Mouse (Mus musculus) cerebellum, adult 9-11 months (tissue): ENCODE measurements around the gene Rfk.
A peak's percentile ranks its signal among the peaks of the same experiment; 100 is the strongest.

Source experiments
- DNase-seq: peaks from one replicate; pipeline ENCODE4 v3.0.0; 2022

Gene Rfk

DNA sequence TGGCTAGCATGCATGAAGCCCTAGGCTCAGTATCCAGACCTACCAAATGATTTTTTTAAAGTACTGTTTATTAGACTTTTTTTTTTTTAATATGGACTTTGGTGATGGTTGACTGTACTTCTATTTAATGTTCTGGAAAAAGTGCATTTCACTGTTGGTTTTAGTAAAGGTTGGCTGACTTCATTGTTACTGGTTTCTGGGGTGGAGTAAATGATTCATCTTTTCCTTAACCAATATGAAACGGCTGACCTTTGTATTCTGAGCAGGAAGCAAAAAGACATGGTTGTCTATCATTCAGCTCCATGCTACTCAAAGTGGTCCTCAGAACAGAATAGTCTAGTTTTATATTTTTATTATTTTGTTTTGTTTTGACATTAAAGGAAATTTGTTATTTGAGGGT is 8.4 kb upstream of the Rfk start:
- DNase-seq: no peak

DNA sequence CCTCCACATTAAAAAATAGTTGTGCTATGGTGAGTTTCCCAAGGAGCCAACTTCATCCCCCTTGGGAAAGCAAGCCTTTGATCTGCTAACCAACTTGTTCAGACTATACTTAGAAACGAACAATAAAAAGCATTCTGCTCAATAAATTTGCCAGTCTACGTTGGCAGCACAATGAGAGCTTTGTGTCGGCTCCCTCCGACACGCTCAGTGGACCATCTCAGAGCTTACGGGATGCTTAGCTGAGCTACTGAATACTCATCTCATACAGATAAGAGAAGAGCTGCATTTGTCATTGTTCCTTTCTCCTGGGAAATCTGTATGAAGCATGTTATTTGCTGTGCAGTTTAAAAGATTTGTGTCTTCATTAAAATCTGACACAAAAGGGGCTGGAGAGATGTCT is 7.4 kb upstream of the Rfk start:
- DNase-seq: no peak

DNA sequence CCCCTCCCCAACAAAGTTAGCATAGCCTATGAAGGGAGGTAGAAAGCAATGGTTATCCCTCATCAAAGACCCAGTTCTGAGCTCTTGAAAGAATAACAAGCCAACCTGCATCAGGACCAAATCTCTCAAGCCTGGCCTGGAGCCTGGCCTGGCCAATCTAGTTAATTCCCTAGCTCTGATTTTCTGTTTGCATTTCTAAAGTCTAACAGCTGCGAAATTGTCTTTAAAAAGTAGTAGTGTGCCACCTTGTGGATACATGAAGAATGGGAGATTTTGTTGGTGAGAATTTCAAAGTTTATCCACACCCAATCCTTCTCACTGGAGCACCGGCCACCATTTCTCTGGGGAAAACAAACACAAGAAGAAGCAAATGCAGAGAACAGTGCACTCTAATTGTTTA is 5.4 kb upstream of the Rfk start:
- peak; percentile 17 for DNase-seq

DNA sequence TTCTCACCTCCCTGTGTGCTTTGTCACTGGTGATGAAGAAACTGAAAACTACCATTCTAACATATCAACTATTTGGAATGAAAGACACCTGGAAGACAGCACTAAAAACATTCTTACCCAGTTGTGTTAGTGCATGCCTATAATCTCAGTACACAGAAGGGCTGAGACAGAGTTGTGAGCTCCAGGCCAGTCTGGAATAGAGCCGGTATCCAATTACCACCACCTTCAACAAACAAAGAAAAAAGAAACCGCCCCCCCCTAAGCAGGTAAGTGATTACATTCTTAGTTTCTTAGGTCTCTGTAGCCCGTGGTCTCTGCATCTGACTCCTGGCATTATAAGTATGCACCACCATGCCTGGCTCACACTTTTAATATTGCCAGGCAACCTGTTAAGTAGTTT is 977 bp upstream of the Rfk start:
- no peak for DNase-seq

DNA sequence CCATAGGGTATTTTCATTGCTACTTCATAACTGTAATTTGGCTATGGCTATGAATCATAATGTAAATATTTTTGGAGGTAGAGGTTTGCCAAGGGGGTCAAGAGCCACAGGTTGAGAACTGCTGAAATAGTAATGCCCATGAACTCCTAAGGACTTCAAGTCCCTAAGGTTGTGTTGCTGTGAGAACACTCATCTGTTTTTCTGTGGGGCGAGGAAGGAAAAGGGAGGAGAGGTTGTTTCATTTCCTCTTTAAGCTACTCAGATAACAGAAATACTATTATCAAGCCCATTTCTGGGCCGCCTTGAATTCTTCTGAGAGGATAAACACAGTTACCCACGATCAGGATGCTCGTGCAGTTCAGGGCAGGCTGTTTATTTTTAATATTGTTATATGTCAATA is 3.0 kb downstream of the Rfk start:
- DNase-seq: no peak

DNA sequence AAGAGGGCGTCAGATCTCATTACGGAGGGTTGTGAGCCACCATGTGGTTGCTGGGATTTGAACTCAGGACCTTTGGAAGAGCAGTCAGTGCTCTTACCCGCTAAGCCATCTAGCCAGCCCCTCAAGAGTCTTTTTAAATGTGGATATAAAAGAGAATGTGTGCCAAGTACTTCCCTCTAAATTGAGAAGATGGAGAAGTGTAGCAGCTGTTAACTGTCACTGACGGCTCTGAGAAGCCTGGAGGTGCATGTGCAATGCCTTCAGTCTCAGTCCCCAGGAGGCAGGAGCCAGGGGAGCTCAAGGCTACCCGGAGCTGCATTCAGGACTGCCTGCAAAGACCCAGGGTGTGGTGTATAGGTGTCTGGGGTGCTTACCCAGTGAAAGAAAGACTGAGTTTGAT is 4.1 kb downstream of the Rfk start:
- DNase-seq: no peak

DNA sequence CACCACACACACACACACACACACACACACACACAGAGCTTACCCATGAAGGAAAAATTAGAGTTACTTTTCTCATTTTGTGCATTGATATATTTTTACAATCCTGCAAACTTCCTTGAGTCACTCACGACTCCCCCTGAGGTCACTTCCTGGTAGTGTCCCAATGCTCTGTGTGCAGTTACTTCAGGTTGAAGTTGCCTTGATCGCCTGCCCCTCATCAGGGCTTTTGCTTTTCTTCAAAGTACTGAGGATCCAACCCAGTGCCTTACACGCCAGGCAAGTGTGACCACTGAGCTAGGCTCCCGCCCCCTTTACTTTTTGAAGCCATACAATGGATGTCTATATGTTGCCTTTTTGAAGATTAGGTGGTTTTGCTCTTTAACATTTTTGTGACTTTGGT is 6.1 kb downstream of the Rfk start:
- no peak for DNase-seq

DNA sequence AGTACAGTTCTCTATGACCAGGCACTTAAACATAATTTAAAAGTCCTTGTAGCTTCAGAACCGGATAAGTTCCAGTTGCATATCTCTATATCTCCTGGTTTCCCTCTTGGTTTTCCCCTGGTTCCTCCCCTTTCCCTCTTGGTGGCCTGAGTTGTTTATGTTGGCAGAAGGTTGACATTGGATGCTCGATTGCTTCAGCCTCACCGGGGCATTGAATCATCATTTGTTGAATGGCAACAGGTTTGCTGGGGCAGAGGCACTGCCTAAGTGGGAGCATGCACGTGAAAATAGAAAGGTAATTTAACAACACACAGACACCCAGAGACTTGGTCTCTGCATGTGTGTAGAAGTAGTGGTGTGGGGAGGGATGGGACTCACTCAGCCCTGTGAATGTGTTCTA is 6.7 kb downstream of the Rfk start:
- no peak for DNase-seq

DNA sequence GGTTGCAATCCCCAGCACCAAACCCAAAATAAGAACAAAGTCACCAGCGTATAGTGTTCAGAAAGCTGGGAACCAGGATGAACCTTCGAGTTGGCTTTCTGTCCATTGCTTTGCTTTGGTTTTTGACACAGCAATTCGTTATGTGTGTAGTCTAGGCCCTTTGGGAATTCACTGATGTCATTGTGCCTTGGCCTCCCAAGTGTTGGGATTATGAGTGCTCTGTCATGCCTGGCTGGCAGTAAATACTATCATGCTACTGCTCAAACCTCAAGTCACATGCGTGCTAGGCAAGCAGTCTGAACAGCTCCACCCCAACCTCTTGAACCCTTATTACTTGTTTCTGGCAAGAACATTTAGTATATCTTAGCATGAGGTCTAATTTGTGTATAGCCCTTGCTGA is 9.3 kb downstream of the Rfk start:
- DNase-seq: no peak

DNA sequence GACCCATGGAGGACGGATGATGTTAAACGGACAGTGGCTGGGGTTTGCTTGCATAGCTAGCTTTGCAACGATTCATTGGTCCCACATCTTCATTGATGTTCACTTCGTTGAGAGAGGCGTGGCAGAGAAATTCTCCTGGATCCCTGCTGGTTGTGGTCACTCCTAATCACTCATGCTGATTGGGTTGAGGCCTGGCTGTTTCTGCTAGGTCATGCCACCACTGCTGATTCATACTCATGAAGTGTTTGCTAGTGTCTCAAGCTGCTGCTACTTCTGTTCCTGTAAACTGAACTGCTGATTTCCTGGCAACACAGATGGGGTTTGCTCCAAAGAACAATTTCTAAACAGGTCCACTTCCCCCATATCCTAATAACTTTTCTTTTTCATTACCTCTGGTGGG is 13.0 kb downstream of the Rfk start:
- no peak for DNase-seq

DNA sequence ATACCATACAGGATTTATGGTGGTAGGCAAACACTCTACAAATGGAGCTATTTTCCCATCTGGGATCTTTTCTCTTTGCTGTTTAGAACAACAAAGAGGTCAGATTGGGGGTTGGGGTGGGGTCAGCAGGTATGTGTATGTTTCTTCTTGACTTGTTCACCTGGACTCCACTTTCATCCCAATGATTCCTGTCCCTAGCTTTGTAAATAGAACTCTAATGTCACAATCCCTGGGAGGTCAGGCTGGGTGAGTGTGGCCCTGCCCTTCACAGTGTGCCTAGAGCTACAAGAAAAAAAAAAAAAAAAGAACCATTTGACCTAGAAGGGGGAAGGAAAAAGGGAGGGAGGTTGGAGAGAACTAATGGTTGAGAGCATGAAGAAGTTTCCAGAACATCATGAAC is 14.7 kb downstream of the Rfk start:
- DNase-seq: no peak

DNA sequence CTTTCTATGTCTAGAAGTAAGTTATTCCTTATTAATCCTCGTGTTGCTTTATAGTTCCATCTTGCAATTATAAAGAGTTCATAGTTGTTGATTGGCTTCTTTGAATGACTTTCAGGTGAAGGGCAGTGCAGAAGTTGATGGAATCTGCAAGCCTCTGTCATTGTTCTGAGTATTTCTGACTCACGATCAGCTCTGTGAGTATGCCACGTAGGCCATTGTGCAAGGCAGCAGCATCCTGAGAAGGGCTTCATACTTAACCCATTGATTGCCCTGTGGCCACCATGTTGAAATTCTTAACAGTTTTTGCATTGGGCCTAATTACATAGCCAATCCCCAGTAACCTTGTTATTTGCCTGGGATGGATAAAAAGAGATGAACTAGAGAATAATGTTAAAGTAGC is 15.5 kb downstream of the Rfk start:
- no peak for DNase-seq

DNA sequence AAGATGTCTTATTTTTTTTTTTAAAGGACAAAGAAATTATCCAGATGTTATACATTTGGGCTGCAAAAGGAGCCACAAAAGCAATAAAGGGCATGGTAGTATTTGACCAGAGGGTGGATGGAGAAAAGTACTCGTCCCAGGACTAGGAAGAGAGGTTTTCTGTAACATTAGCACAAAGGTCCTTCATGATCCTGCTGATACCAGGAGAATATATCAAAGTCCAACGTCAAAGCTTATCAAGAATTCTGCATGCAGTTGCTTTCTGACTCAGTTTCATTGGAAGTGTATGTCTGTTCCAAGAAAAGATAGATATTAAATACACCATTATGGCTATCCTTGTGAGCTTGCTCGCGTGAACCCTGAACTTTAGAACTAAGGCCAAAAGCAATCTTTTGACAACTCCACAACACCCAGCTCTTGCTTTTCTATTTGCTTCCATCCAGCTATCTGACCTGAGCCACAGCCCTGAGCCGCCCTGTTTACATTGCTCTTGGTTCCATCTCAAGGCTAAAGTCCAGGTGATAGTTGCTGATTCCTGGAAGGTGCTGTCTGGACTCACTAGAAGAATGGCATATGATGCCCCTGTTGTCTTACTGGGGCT is 16.7 kb downstream of the Rfk start:
- no peak for DNase-seq

DNA sequence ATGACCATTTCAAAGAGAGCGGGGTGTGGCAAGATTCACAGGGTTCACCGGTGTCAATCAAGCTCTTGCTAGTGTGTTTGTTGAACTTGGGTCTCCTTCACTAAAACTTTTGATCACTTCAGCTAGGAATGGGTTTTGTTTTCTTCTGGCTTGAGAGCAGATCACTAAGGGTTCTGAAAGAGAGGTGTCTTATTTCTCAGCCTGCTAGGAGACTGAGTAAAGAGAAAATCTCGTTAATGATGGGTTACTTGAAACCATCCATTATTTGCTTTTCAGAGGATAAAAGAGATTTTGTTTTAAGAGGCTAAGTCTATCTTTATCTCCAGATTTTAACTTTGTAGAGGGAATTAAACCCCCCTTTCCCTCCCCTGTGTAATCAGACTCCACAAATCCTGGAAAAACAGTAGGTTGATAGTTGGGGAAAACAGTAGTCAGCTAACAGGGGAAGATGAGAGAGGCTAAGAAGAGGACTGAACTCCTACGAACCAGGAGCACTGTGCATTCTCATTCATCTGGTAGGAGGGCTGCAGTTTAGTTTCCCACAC is 19.1 kb downstream of the Rfk start:
- DNase-seq: no peak

DNA sequence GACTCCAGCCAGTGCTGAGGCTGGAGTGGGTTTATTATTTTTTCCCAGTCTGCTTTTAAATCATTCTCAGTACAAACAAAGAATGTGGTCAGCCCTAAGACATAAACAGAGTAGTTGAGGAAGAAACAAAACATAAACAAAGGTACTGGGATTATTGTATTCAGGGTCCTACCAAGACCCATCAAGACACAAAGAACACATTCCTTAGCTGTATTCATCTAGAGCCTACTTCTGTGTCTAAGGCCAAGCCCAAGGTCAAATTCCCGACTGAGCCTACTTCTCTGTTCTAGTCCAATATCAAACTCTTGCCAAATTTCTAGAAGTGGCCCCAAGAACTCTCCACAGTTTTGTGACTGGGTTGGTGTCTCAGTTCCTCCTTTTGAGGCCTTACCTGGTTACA is 24.0 kb downstream of the Rfk start:
- no peak for DNase-seq

DNA sequence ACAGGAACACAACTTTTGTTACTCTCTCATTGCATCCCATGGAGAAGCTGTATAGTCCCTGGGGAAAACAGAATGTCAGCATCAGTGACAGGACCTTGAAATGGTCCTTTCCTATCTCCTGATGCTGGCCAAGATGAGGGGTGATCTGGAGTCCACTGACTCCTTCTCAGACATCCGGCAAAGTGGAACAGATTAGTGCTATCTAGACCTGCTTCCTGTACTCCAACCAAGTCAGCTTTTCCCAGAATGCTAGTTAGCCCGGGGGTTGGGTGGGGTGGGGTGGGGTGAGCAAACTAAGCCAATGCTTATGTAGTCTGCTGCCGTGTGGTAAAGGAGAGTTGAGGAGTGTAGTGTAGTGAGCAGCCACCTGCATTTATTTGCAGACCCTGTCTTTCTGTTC is 29.5 kb downstream of the Rfk start:
- DNase-seq: no peak

DNA sequence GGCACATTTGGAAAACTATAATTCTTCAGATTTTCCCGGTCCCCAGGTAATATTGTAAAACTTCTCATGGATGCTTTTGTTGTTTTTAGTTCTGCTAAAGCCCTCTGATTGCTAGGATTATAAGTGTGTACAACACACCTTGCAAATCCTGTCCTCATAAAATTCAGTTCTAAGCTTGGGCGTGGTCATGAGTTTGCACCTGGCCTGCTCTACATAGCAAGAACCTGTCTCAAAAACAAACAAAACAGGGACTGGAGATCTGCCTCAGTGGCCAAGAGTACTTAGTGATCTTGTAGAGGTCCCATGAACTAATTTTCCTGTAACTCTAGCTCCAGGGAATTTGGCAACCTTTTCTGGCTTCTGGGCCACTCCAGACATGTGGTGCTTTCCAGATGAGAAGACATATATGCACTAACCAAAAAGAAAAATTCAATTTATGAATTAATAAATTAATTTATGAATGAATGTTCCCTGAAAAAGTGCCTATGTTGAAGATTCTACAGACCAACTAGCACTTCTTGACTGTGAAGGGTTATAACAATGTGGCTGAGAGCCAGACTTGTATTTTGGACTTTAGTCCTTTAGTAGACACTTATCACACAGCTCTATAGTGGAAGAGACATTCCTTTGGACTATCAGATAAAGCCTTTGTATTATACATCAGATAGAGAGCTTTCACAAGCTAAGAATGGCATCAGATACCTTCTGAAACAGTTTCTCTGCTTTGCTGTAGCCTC is 34.1 kb downstream of the Rfk start:
- DNase-seq: no peak

DNA sequence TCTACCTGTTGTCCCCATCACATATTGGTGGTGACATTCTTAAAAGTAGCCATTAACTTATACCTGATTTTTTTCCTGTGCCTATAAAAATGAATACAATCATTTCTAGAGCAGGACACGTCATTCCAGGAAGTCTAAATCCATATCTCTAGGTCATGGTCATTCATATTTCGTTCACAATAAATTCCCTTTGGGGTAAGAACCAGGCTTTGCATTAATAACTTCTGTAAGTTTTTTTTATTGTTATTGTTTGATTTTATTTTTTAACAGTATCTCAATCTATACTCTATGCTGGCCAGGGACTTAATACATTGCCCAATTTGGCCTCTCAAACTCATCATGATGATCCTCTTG is 34.7 kb downstream of the Rfk start:
- no peak for DNase-seq

DNA sequence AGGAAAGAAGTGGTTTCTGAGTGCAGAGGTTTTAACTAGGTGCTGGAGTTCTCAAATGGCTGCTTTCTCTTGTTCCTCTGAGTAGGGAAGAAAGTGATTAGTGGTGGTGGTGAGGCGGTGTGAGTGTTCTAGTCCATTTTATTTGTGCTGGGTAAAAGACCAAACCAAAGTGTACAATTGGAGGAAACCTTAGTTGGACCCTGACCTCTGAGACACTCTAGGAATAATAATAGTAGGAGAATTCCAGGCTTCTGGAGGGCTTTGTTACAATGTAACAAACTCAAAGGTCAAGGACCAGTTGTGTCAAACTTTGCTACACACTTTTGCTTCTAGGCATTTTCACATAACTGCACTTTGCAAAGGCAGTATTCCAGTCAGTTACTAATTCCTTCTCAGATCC is 42.8 kb downstream of the Rfk start:
- no peak for DNase-seq

DNA sequence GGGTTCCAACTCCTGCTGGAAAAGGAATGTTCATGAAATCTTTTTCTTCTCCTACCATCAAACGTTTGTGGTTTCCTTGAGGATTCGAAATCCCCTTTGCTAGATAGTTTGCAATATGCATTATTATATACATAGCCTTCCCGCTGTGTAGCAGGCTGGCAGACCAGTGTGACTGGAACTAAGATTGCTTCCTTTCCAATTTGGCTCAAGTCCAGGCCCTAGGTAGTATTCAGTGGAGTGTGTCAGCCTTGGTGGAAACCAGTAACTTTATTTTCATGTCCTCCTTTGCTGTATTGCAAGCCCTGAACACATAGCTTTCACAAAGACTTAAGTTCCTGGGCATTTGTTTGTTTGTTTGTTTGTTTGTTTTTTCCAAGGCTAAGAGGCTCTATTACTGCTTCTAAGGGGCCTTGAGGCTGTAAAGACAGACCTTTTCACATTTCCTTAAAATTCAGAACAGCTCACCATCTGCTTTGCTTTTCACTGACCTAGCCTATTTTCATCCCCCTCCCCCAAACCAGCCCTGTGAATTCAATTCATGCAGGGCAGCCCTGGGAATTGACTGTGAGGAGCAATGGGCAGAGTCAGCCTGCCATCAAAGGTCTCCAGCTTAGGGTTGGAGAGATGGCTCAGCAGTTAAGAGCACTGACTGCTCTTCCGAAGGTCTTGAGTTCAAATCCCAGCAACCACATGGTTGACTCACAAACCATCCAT is 45.8 kb downstream of the Rfk start:
- DNase-seq: peak; percentile 6

DNA sequence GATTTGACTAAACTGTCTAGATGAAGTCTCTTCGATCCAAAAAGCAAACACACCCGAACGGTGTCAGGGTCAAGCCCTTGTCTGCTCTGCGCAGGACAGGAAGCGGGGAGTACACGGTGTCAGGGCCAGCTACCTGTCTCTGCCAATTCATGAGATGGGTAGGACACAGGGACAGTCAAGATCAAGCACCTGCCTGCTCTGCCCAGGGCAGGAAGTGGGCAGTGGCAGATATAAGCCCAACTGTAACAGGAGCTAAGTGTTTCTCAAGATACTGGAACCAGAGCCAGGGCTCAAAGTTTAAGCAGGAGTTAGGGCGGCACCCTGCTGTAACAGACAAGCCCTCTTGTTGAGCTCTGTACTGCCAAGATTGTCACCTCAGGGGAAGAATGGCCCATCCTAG is 49.7 kb downstream of the Rfk start:
- DNase-seq: no peak
